Mouse (Mus musculus): ENCODE measurements at regions not wholly inside any gene's neighbourhood (a gene's known extent, or its start where the extent isn't known, plus 50 kb on each side); places are given as distances from the start of the nearest gene placed in this dataset.

DNA sequence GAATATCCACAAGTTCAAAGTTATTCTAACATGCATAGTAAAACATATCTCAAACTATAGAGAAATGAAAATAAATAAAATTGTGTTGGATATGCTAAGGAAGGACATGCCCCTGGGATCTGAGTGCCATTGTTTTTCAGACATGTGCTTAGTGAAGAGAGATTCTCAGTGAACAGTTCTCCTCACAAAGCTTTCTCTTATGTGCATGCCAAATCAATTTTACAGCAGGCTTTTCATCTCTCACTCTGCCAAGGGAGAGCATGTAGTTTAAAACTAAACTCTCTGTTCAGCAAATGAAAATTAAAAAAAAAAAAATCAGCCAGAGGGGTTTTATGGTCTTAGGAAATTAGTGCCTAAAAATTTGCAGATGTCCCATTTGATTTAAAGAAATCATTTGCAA, 1445.8 kb upstream of the Slc10a2 start:
- TF ChIP-seq POLR2A (IDR thresholded peaks at IDR 0.05; ENCODE audit: extremely low read depth, insufficient read depth, low read length) (no peak), CTCF (IDR thresholded peaks at IDR 0.05; ENCODE audit: extremely low read depth, insufficient read depth, low read length) (no peak)

Data from cortical plate, adult 2 months (tissue).